Mouse (Mus musculus) mature B cell (primary cell): ENCODE data around the gene Zbtb17.

Experiments used
- in situ Hi-C: fragments of 300-500 bp; cut with MboI; formaldehyde crosslinking; loops from 2 replicates; pipeline ENCODE4 v1.14.3; 2019

Gene Zbtb17

DNA sequence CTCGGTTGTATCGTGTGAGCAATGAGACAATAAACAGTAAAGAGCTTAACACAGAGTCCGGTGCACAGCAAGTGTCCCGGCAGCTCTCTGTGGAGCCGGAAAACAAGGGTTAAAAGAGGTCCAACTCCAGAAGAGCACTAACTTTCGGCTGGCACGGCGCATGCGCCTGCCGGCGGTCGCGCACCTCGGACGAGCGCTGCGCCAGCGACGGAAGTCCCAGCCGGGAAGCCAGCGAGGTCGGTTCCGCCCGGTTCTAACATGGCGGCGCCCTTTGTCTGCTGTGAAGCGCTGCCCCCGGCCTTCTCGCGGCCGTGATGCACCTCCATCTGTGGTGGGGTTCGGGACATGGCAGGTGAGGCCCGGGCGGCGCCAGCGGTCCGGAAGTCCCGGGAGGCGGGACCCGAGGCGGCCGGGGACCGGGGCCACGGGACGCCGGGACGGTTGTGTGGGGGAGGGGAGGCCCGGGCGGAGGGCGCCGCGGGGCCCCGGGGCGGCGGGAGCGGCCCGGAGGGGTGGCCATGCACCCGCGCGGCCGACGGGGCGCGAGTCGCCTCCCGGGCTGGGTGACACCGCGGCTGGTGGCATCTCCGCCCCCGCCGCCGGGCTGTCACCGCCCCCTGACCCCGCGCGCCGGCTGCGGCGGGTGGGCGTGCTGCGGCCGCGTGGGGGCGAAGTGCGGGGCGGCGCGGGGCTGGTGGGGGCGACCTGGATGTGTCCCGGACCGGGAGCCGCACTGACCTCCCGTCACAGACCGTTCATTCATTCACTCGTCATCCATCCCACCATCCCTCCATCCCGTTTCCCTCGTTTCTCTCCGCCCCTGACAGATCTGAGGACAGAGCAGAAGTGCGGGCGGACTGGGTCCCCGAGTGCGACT is at the start of gene Zbtb17:
Gene Zbtb17 (plus strand): TSS at position 204 of the 877 bp plus-strand sequence.
- in situ Hi-C loops, result no loop called here

DNA sequence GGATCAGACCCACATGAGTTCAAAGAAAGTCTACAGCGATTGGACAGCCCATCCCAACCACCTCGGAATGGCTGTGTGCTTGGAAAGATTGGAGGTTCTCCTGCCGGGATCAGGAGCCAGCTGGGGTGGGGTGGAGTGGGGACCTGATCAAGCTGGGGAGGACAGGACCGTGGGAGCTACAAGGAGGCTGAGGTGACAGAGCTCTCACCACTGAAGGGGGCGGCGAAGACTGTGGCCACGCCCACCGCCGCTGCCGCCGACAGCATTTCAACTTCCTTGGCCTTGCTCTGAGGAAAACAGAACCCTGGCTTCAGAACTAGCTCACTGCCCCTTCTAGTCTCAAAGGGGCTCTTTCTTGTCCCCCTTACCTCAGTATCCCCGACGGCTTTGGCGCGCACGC is 49.7 kb upstream of the Zbtb17 start:
- in situ Hi-C loops, result no loop called here

DNA sequence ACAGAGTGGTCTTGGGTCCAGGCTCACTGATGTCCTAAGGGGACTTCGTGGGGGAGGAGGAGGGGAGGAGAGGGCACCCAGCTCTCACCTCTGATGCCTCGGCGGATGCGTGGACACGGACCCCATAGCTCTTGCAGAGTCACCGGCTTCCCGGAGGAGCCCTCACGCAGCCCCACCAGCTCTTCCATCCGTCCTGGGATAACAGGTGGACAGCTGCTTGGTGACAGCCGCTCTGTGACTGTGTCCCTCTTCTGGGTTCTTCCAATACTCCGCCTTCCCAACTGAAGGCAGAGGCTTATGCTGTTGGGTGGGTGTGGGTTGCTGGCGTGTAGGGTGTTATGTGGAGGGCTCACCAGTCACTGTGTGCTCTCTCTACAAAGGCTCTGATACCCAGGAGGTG is 46.6 kb upstream of the Zbtb17 start:
- in situ Hi-C loops, result no loop called here

DNA sequence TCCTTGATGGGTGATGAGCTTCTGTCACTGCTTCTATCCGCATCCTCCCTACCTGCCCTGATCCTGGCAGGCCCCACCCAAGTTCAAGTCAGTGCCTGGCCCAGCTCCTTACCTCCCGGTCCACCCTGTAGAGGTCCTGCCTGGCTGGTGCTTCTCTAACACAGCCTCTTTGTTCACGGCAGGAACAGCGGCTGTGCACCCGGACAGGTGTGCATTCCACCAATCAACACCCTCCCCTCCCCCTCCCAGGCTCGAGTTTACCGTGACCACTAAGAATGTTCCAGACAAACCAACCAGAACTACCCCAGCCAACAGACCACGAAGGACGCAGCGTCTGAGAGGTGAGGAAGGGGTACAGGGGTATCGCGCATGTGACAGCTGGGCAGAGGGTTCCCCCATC is 45.9 kb upstream of the Zbtb17 start, which contains the start of gene Clcnka:
Gene Clcnka (minus strand): TSS at position 180 of the 400 bp plus-strand sequence.
- in situ Hi-C loops, result no loop called here

DNA sequence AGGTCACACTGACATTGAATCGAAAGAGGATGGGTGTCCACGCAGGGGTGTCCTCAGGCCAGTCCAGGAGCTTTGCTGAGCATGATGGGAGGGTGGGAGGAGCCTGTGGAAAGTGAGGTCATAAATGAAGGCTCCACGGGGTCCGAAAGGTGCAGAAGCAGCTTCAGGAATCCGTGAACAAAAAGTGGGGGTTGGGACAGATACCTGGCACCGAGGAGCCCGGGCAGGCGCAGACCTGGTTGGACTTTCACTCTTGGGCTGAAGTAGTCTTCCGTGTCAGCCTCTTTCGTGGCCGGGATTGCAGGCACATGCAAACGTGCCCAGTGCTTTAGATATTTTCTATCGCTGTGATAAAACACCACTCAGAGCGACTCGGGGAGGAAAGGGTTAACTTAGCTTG is 44.3 kb upstream of the Zbtb17 start:
- in situ Hi-C loops, result no loop called here

DNA sequence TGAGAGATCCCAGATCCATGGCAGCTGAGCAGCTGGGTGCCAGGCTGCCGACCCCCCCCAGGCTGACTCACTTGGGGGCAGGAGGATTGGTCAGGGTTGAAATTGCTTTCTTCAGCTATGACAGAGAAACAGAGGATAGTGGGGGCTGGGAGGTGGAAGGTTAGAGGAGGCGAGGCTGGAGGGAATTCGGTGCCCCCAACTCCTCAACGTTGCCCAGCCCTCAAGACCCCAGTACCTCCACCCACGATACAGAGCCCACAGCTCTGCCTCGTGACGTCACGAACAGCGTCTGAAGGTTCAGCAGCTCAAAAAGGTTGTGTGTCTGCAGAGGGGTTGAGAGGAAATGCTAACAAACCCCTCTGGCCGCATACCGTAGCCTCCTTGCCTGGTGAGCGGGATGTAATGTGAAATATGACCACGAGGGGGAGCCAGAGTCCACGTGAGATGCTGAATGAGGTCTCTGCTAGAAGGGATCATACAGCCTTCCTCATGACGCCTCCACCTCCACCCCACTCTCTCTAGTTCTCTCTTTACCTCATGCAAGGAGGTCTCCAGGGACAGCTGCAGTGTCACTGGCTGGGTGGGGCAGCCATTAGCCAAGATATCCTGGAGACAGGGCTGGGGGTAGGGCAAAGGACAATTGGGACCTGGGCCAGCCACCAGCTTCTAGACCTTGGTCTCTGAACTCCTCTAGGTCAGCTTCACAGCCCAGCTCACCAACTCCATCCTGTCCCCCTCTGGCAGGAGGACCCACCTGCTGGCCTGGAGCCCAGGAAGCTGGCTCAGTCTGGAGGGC is 39.7 kb upstream of the Zbtb17 start:
- in situ Hi-C loops, result no loop called here

DNA sequence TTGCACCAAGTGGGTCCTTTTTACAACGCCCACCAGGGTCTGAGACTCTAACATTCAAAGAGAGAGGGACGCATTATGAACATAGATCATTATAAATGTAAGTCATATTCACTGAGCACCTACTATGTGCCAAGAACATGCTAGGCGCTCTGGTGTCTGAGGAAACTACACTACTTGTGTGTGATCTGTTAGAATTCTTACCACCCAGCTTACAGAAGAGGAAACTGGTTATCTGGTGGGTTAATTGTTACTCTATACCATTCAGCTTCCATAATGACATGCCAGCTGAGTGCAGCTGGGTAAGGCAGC is 39.2 kb upstream of the Zbtb17 start:
- in situ Hi-C loops, result no loop called here

DNA sequence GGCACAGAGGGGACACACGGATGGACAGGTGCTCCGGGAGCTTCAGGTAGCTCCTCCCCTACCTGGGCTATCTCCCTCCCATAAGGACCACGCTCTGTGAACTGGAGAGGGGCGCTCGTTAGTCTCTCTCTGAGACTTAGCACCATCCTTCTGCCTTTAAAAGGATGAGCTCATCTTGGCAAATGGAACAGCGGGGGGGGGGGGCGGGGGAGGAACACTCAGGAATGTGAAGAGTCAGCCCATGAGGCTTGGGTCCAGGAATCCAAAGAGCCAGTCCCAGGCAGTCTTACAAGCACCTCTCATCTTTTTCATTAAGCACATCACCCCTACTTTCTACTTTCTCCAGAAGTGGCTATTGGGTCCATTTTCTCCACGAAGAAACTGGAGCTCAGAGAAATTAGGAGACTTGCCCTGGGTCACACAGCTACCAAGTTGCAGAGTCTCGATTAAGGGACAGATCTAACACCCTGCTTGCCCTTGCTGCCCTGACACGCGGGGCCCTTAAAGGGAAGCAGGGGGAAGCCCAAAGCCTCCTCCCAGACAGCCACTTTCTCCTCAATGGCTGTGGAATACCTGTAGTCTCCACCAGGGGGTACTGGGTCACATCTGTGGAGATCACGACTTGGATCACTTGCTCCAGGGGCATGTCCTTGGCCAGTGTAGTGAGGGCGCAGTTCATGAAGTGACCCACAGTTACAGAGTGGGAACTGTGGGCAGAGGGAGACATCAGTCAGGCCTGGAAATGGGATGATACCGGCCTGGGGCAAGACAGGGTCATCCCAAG is 37.7 kb upstream of the Zbtb17 start:
- in situ Hi-C loops, result no loop called here

DNA sequence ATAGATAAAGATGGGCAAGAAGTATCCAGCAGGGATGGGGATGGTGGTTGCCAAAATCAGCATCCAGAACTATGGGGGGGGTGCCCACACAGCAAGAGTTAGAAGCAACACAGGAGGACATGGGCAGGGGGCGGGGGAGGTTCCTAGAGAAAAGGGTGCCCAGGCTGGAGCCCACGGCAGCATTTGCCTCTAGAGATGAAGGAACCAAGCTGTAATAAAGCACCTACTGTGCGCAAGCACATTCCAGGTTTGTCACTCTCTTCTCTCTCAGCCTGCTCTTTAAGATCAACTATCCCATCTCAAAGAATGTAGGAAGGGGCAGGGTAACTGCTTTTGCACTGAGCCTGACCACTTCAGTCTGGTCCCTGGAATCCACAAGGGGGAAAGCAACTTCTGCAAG is 35.9 kb upstream of the Zbtb17 start:
- in situ Hi-C loops, result no loop called here

DNA sequence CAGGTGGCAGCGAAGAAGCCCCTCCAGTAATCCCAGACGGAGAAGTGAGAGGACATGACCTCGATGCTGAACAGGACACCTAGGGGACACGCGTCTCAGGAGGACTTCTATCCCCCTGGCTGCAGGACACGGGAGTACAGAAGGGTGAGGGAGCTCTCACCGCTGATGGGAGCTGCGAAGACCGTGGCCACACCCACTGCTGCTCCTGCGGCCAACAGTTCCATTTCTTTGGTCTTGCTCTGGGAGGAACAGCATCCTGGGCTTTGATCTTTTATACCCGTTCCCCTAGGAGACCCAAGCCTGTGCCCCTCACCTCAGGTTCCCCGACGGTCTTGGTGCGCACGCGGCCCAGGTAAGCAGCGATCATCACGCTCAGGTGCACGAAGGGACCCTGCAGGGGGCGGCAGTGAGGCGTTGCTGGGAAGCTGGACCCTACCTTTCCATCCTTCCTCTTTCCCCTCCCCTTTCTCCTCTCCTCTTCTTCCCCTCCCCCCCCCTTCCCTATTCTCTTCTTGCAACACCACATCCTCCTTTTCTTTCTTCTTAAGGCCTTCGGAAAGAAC is 32.9 kb upstream of the Zbtb17 start:
- in situ Hi-C loops, result no loop called here

DNA sequence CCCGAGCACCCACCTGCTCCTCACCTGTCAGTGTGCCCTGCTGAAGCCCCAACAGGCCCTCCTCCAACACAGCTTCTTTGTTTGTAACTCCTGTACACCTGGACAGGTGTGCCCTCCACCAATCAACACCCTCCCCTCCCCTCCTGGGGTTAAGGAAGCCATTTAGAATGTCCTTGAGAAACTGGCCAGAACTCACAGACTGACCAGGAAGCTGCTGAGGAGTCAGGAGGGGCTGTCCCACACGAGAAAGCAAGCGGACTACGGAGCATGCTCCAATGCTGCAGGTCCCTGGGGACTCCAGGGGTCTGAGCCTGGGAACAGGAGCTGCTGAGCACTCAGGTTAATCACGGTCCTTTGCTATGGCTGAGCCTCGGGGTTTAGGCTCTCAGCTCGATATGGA is 28.5 kb upstream of the Zbtb17 start, which contains the start of gene Clcnkb:
Gene Clcnkb (minus strand): TSS at position 91 of the 400 bp plus-strand sequence.
- in situ Hi-C loops, result no loop called here

DNA sequence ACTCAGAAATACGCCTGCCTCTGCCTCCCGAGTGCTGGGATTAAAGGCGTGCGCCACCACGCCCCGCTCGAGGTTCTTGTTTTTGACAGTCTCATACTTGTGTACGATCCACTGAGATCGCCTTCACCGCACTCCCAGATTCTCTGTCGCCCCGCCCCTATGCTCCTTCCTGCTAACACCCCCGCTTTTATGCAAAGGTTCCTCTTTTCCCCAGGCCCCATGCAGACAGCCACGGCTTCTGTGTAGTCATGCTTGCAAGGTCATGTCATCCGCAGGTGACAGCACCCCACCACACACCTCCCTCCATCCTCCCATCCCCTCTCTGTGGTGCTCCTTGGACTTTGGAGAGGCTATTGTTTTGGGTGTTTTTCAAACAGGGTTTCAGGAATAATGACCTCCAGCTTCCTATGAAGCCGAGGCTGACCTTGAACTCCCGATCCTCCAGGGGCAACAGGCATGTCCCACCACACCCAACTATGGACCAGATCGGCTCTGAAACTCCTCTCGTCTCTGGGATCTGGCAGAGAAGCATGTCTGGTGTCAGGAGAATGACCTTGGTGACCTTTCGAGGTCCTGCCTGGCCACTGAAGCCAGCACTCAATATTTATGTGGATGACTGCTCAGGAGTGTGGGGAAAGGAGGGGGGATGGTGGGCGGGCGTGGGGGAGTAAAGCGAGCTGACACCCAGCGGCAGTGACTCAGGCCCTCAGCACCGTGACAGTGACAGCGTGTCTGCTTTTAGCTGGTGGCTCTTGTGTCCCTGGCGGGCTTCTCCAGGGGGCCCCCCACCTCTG is 24.9 kb upstream of the Zbtb17 start:
- in situ Hi-C loops, result no loop called here

DNA sequence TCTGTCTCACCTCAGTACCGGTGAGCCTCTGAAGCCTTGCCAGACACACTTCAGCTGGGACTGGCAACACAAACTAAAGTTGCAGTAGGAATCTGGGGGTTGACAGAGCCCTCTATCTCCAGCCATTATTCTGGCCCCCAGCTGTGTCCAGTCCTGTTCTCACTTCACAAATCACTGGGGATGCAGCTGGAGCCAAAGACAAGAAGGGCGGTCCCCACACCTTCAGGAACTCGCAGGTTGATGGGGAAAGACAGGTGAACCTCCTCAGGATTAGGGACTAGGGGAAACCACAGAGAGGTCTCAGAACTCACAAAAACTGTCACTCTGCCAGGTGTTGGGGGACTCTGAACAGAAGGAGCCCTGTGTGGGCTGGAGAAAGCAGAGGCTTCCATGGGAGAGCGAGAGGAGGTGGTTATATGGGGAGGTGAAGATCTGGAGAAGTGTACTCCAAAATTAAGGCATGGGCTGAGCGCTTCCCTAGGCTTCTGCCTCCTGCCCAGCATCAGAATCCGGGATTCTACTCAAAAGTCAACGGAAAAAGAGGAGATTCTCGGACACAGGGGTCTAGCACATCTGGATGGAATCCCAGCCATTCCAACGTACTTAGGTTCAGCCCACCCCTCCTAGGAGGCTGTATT is 24.1 kb upstream of the Zbtb17 start, which contains the start of gene Hspb7:
Gene Hspb7 (plus strand): TSS at position 588 of the 638 bp plus-strand sequence.
- in situ Hi-C loops, result no loop called here

DNA sequence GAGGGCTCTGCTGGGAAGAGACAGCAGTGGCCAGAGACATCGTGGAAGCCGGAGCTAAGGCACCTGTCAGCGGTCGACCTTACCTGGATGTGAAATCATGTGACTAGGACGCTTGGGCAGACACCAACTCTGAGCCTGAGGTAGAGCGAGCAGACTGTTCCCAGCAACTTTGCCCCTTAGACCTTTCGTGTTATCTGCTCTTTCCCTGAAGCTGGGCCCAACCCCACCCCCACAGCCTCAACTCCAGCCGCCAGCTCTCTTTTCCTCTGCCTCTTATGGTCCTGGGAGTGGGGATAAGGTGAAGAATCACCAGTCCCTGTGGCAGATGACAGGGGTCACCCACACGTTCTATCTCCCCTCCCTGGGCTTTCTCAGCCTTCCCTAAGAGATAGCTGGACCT is 23.6 kb upstream of the Zbtb17 start:
- in situ Hi-C loops, result no loop called here

DNA sequence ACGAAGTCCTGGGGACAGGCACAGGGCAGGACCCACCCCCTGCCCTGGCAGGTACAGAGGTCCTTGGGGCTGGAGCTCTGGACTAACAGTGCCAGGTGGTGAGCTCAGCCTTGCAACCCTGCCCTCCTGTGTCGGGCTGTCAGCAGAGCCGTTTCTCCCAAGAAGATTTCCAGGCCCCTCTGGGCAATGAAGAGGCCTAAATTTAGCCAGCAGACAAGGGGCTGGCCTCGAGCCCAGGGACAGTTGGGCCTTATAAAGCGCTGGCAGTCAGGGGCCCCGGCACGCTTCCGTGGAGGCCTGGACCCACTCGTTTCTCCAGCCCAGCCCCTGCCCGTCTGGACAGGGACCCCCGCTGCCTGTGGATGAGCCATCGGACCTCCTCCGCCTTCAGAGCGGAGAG is 23.0 kb upstream of the Zbtb17 start:
- in situ Hi-C loops, result no loop called here

DNA sequence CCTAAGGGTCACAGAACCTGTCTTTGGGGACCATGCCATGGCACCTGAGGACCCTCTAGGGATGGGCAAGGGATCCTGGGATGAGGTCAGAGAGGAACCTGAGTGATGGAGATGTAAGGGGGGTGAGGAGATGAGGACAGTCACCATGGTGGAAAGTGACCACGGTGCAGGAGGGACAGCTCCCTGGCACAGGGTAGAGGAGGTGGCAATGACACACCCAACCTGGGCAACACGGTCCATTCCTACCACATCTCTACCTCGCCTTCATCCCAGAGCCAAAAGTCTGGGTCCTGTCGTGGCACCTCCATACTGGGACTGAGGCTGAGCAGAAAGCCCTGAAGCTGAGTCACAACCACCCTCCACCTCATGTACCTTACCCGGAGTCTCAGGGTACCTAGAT is 21.6 kb upstream of the Zbtb17 start:
- in situ Hi-C loops, result no loop called here

DNA sequence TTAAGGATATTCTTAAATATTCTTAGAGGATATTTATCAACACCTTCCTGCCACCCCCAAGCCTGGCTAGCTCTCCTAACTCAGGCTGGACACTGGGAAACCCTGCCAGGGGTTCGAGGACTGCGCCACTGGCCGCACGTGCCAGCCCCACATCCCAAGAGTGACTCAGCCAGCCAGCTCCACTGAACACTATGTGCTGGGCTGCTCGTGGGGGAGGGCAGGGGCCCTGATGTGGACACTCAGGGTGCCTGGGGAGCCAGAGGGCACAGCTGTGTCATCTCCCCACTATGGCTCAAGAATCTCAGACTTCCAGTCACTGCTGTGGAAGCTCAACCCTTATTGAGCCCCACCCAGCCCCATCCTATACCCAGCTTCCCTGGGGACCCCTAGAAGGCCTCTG is 21.2 kb upstream of the Zbtb17 start:
- in situ Hi-C loops, result no loop called here

DNA sequence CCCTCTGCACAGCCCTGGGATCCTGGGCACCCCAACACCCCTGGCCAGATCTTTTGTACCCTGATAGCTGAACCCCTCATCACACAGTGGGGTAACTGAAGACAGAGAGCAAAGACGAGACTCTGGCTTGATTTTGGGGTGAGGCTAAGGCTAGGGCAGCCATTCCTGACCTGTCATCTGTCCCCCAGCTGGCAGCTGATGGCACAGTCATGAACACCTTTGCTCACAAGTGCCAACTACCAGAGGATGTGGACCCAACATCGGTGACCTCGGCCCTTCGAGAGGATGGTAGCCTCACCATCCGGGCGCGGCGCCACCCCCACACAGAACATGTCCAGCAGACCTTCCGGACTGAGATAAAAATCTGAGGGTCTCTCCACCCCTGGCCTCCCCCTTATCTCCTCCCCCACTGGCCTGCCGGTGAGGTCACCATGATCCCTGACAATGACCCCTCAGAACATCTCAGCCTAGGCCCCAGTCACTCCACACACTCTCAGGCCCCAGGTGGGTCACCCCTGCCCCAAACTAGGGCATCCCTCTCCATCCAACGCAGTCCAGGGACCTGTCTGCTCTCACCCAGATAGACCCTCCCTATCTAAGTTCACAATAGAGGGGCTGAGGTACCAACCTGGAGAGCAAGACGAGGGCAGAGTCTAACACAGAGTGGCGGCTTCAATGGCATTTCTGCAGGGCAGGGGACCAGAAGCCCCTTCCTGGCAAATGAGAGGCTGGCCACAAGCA is 20.6 kb upstream of the Zbtb17 start:
- in situ Hi-C loops, result no loop called here

DNA sequence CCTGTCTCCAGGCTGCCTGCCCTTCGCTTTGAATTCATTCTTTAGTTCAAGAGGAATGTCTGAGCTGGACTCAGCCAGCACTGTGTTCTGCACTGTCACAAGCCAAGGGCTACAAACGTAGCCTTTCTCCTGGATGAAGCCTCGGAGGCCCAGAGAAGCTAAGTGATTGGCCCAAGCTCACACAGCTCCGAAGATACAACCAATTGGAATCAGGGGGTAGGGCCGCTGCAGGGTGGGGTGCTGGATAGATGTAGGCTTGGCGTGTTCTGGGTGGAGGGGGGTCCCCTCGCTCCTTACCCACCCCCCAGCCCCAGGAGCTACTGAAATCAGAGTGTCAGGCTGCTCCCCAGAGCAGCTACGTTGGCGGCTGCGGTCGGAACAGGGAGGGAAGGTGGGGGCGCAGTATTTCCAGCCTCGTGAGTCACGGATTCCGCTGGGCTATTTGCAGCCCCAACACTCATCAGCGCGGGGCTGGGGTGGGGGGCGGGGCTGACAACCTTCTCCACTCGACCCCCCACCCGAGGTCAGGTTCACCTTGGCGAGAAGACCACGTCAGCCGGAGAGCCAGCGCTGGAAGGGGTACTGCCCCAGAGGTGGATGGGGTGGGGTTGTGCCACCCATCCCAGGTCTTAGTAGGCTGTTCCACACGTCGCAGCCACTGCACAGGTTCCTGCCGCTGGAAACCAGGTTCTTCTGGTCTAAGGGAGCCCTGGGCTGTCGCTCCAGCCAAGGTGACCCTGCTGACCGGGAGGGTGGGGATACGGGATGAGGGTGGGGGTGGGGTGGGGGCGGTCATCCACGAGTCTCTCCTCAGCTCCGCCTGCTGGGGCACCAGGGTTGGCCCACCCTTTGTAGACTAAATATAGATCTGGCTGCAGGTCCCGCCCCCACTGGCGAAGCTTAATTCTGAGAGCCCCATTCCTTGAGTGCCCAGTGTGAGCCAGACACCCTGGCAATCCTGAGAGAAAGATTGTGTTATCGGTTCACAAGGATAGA is 18.7 kb upstream of the Zbtb17 start:
- in situ Hi-C loops, result no loop called here
